In the genomic region with DNA sequence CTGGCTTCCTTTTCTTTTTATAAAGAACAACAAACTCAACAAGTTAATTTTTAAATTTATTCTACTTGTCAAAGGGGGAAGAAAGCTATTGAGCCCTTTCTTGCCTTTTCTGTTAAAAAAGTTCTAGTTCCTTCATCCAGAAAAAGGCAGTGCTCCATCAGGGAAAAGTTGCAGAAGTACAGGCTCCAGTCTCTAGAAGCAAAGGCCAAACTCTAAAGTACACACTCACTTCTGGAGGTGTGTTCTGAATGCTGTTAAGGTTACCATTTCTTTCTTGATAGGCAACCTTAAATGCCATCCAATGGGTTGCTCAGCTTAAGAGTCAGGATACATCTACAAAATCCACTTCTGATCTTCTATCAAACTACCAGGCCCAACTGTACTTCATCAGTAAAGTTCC, we compare ENCODE assay signal across 17 mouse cellular contexts.
"Had no signal": no experiment of that assay in that cellular context is flagged by ENCODE, and none has a peak within 500 bp of the region (broad histone marks: within the 10 kb centered on the region; RNA-seq: fewer than 3 reads in every experiment).

No protein-coding gene starts in this region.

- DNase-seq: lung, adult 2 months; lung, postnatal 14 days; lung, postnatal 4 days; midbrain, embryonic 14.5 days; right cerebral cortex, adult 18-20 months; right cerebral cortex, postnatal 25 days; right cerebral cortex, postnatal 4 days; spleen, adult 18-20 months; thymus, adult 18-20 months; thymus, postnatal 14 days; thymus, postnatal 36 days had no signal

- H3K4me3 ChIP-seq: lung, embryonic 15.5 days; midbrain, embryonic 10.5 days; midbrain, embryonic 12.5 days; myocyte; neural tube, embryonic 13.5 days; neural tube, embryonic 15.5 days had no signal

- H3K36me3 ChIP-seq: lung, embryonic 15.5 days; midbrain, embryonic 10.5 days; midbrain, embryonic 12.5 days; neural tube, embryonic 13.5 days; neural tube, embryonic 15.5 days had no signal

- H3K27me3 ChIP-seq: lung, embryonic 15.5 days; midbrain, embryonic 12.5 days; neural tube, embryonic 13.5 days; neural tube, embryonic 15.5 days had no signal

- H3K4me1 ChIP-seq: lung, embryonic 15.5 days; midbrain, embryonic 10.5 days; midbrain, embryonic 12.5 days had no signal

- H3K27ac ChIP-seq: lung, embryonic 15.5 days; midbrain, embryonic 10.5 days; midbrain, embryonic 12.5 days; neural tube, embryonic 13.5 days; neural tube, embryonic 15.5 days had no signal

- H3K9ac ChIP-seq: lung, embryonic 15.5 days; midbrain, embryonic 12.5 days; neural tube, embryonic 13.5 days; neural tube, embryonic 15.5 days had no signal
